In the genomic region with DNA sequence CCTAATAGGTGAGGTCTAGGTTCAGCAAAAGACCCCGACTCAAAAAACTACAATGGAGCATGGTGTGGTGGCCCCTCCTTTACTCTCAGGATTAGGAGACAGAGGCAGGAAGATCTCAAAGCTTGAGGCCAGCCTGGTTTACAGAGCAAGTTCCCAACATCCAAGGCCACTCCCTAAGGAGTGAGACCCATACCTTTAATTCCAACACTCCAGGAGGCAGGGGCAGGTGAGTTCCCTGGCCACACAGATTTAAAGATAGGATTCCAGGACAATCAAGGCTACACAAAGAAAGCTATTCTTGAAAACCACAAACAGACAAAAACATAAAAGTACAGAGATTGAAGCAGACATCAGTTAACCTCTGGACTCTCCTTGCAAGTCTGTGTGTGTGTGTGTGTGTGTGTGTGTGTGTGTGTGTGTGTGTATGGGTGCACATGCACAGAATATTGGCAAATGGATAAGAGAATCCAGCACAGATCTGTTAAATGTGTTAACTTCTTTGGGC, we compare ENCODE assay signal across 23 mouse cellular contexts. TPM values are rescaled to one million over a fixed set of nuclear protein-coding genes. Genes with fewer than 3 reads are reported as not detected.
"Had no signal": no experiment of that assay in that cellular context is flagged by ENCODE, and none has a peak within 500 bp of the region (broad histone marks: within the 10 kb centered on the region; RNA-seq: fewer than 3 reads in every experiment).

No protein-coding gene starts in this region.

- DNase-seq: kidney, postnatal 14 days; kidney, postnatal 4 days; left cerebral cortex, postnatal 4 days; lung, adult 18-20 months; lung, postnatal 10 days; lung, postnatal 36 days; retina, postnatal 1 day; right cerebral cortex, postnatal 25 days; spleen, adult 18-20 months; thymus, postnatal 25 days had no signal

- H3K9ac ChIP-seq: kidney, embryonic 15.5 days; limb, embryonic 12.5 days; limb, embryonic 15.5 days; liver, embryonic 12.5 days; liver, embryonic 15.5 days; lung, embryonic 15.5 days; midbrain, embryonic 13.5 days; neural tube, embryonic 13.5 days; stomach, embryonic 15.5 days had no signal

- H3K27ac ChIP-seq: kidney, embryonic 15.5 days; limb, embryonic 12.5 days; limb, embryonic 15.5 days; liver, embryonic 12.5 days; liver, embryonic 15.5 days; lung, embryonic 15.5 days; midbrain, embryonic 10.5 days; midbrain, embryonic 13.5 days; neural tube, embryonic 13.5 days; stomach, embryonic 15.5 days had no signal

- H3K36me3 ChIP-seq: kidney, embryonic 15.5 days; limb, embryonic 12.5 days; limb, embryonic 15.5 days; liver, embryonic 12.5 days; liver, embryonic 15.5 days; lung, embryonic 15.5 days; midbrain, embryonic 10.5 days; midbrain, embryonic 13.5 days; neural tube, embryonic 13.5 days; stomach, embryonic 15.5 days had no signal

- H3K9me3 ChIP-seq: kidney, embryonic 15.5 days; limb, embryonic 12.5 days; limb, embryonic 15.5 days; liver, embryonic 12.5 days; liver, embryonic 15.5 days; lung, embryonic 15.5 days; megakaryocyte, embryonic 14.5 days; midbrain, embryonic 10.5 days; midbrain, embryonic 13.5 days; neural tube, embryonic 13.5 days; stomach, embryonic 15.5 days had no signal

- H3K27me3 ChIP-seq: limb, embryonic 15.5 days; stomach, embryonic 15.5 days had no signal

- H3K4me3 ChIP-seq: kidney, embryonic 15.5 days; limb, embryonic 12.5 days; limb, embryonic 15.5 days; liver, embryonic 12.5 days; liver, embryonic 15.5 days; lung, embryonic 15.5 days; megakaryocyte, embryonic 14.5 days; midbrain, embryonic 10.5 days; midbrain, embryonic 13.5 days; myocyte; neural tube, embryonic 13.5 days; stomach, embryonic 15.5 days had no signal

- H3K4me1 ChIP-seq: liver, embryonic 15.5 days had no signal

RNA-seq across cellular contexts. Expression of a gene that starts 3.6 kb away (rescaled TPM):
- polyA plus RNA-seq: liver, embryonic 12.5 days had no signal

RNA-seq across cellular contexts. Expression of a gene that starts 7.0 kb away (rescaled TPM):
- polyA plus RNA-seq: kidney, embryonic 15.5 days; liver, embryonic 12.5 days; liver, embryonic 15.5 days; lung, embryonic 15.5 days; midbrain, embryonic 10.5 days; myocyte; stomach, embryonic 15.5 days had no signal

RNA-seq across cellular contexts. Expression of a gene that starts 19.3 kb away (rescaled TPM):
- polyA plus RNA-seq: limb, embryonic 12.5 days; midbrain, embryonic 10.5 days; midbrain, embryonic 13.5 days; midbrain, embryonic 16.5 days; neural tube, embryonic 13.5 days had no signal

RNA-seq across cellular contexts. Expression of a gene that starts 20.6 kb away (rescaled TPM):
- polyA plus RNA-seq: liver, embryonic 12.5 days; liver, embryonic 15.5 days; myocyte had no signal

RNA-seq across cellular contexts. Expression of a gene that starts 47.5 kb away (rescaled TPM):
- polyA plus RNA-seq: kidney, embryonic 15.5 days; limb, embryonic 12.5 days; limb, embryonic 15.5 days; liver, embryonic 12.5 days; liver, embryonic 15.5 days; lung, embryonic 15.5 days; midbrain, embryonic 10.5 days; midbrain, embryonic 13.5 days; midbrain, embryonic 16.5 days; myocyte; neural tube, embryonic 13.5 days; stomach, embryonic 15.5 days had no signal
